Mouse (Mus musculus) CH12.LX (cell line): ENCODE measurements around the gene Usp36. TPM values are rescaled to one million over a fixed set of nuclear protein-coding genes. Genes with fewer than 3 reads are reported as not detected.

Experiments
- DNase-seq: peaks from one replicate; pipeline ENCODE4 v3.0.0-alpha.2; 2013; ENCODE audit errors: extremely low read depth
- H3K27ac ChIP-seq: 2 replicates; pipeline ENCODE4 v1.5.1; 2012; ENCODE audit warnings: low read depth, mild to moderate bottlenecking, control low read depth, moderate library complexity; ENCODE audit not compliant: insufficient read depth
- H3K27me3 ChIP-seq: replicated peaks from 2 replicates; pipeline ENCODE3; 2012; ENCODE audit warnings: inconsistent platforms
- H3K36me3 ChIP-seq, 2 experiments: replicated peaks in 1 of 2; 2 replicates each; pipeline versions ENCODE3 to v1.6.1; 2012; ENCODE audit warnings: inconsistent platforms in 1 of 2, low read length in 1 of 2, mild to moderate bottlenecking in 1 of 2, mixed read lengths in 1 of 2, moderate library complexity in 1 of 2; ENCODE audit not compliant: control insufficient read depth in 1 of 2, insufficient read depth in 1 of 2
- H3K4me1 ChIP-seq, 2 experiments: 2 replicates each; pipeline ENCODE4 v1.6.1; 2012; ENCODE audit warnings: inconsistent platforms in 1 of 2, moderate library complexity in 1 of 2; ENCODE audit not compliant: insufficient read depth in 2 of 2, control insufficient read depth in 1 of 2
- H3K4me2 ChIP-seq: 2 replicates; pipeline ENCODE4 v1.6.1; 2012; ENCODE audit warnings: low read depth, mild to moderate bottlenecking, control low read depth; ENCODE audit not compliant: poor library complexity, insufficient read depth, severe bottlenecking
- H3K4me3 ChIP-seq, 3 experiments: fragments of 150-350 bp in 1 of 3; sonication (generic) in 1 of 3; replicated peaks in 1 of 3; 2 replicates each; pipeline versions ENCODE3 to v1.5.1; 2011 to 2012; ENCODE audit warnings: low read depth in 2 of 3, low read length in 2 of 3, mild to moderate bottlenecking in 2 of 3, moderate library complexity in 2 of 3, control low read depth in 1 of 3, improper control_type of control experiment in 1 of 3, inconsistent platforms in 1 of 3, mixed read lengths in 1 of 3; ENCODE audit not compliant: poor library complexity in 1 of 3
- H3K79me2 ChIP-seq: replicated peaks from 2 replicates; pipeline ENCODE4 v1.6.1; 2012; ENCODE audit warnings: mild to moderate bottlenecking, moderate library complexity; ENCODE audit not compliant: control insufficient read depth, poor library complexity, insufficient read depth, severe bottlenecking; ENCODE audit errors: extremely low read depth
- H3K9ac ChIP-seq: 2 replicates; pipeline ENCODE4 v1.6.1; 2012; ENCODE audit warnings: low read depth, mild to moderate bottlenecking, control low read depth, moderate library complexity; ENCODE audit not compliant: insufficient read depth
- H3K9me3 ChIP-seq: replicated peaks from 2 replicates; pipeline ENCODE3; 2012; ENCODE audit warnings: low read length, inconsistent platforms, mixed read lengths
- CHD2 ChIP-seq: IDR thresholded peaks from 2 replicates; pipeline ENCODE4 v1.6.1; 2011; ENCODE audit warnings: low read length, improper control_type of control experiment
- E2F4 ChIP-seq: IDR thresholded peaks from 2 replicates; pipeline ENCODE4 v1.6.1; 2011; ENCODE audit warnings: low read depth, low read length, improper control_type of control experiment; ENCODE audit not compliant: insufficient replicate concordance
- ELF1 ChIP-seq: IDR thresholded peaks from 2 replicates; pipeline ENCODE4 v1.6.1; 2014; ENCODE audit warnings: low read depth, mild to moderate bottlenecking, inconsistent platforms, low read length, improper control_type of control experiment
- EP300 ChIP-seq: IDR thresholded peaks from 2 replicates; pipeline ENCODE4 v1.6.1; 2011; ENCODE audit warnings: low read length, improper control_type of control experiment
- ETS1 ChIP-seq: conservative IDR thresholded peaks from 2 replicates; pipeline ENCODE4 v1.6.1; 2012; ENCODE audit warnings: low read depth, mild to moderate bottlenecking, inconsistent platforms, low read length, improper control_type of control experiment, moderate library complexity
- GABPA ChIP-seq: IDR thresholded peaks from 2 replicates; pipeline ENCODE4 v1.6.1; 2012; ENCODE audit warnings: low read depth, low read length, improper control_type of control experiment, inconsistent platforms; ENCODE audit not compliant: insufficient replicate concordance
- HCFC1 ChIP-seq: IDR thresholded peaks from 2 replicates; pipeline ENCODE4 v1.6.1; 2012; ENCODE audit warnings: low read depth, mild to moderate bottlenecking, inconsistent platforms, low read length, improper control_type of control experiment
- IRF4 ChIP-seq: IDR thresholded peaks from 2 replicates; pipeline ENCODE4 v1.6.1; 2014; ENCODE audit warnings: low read depth, mild to moderate bottlenecking, inconsistent platforms, low read length, improper control_type of control experiment
- MAFK ChIP-seq: IDR thresholded peaks from 2 replicates; pipeline ENCODE4 v1.6.1; 2011; ENCODE audit warnings: low read length, improper control_type of control experiment; ENCODE audit not compliant: insufficient replicate concordance
- MAX ChIP-seq: IDR thresholded peaks from 2 replicates; pipeline ENCODE4 v1.6.1; 2011; ENCODE audit warnings: low read length, improper control_type of control experiment
- MAZ ChIP-seq: IDR thresholded peaks from 2 replicates; pipeline ENCODE4 v1.6.1; 2012; ENCODE audit warnings: low read depth, mild to moderate bottlenecking, inconsistent platforms, low read length, improper control_type of control experiment, moderate library complexity
- MXI1 ChIP-seq: IDR thresholded peaks from 2 replicates; pipeline ENCODE4 v1.6.1; 2011; ENCODE audit warnings: mild to moderate bottlenecking, low read depth, low read length, improper control_type of control experiment
- MYC ChIP-seq: IDR thresholded peaks from 2 replicates; pipeline ENCODE4 v1.6.1; 2011; ENCODE audit warnings: low read depth, mild to moderate bottlenecking, improper control_type of control experiment, low read length
- POLR2A ChIP-seq: IDR thresholded peaks from 2 replicates; pipeline ENCODE4 v1.6.1; 2011; ENCODE audit warnings: low read depth, mild to moderate bottlenecking, improper control_type of control experiment, low read length
- RAD21 ChIP-seq: IDR thresholded peaks from 2 replicates; pipeline ENCODE4 v1.6.1; 2011; ENCODE audit warnings: low read depth, mild to moderate bottlenecking, low read length, improper control_type of control experiment, moderate library complexity
- SIN3A ChIP-seq: IDR thresholded peaks from 2 replicates; pipeline ENCODE4 v1.6.1; 2012; ENCODE audit warnings: low read length, improper control_type of control experiment, inconsistent platforms
- TBP ChIP-seq: conservative IDR thresholded peaks from 2 replicates; pipeline ENCODE4 v1.6.1; 2011; ENCODE audit warnings: low read depth, low read length, improper control_type of control experiment
- TCF12 ChIP-seq: IDR thresholded peaks from 2 replicates; pipeline ENCODE4 v1.6.1; 2014; ENCODE audit warnings: low read depth, mild to moderate bottlenecking, inconsistent platforms, low read length, improper control_type of control experiment
- USF1 ChIP-seq: IDR thresholded peaks from 2 replicates; pipeline ENCODE4 v1.6.1; 2014; ENCODE audit warnings: low read depth, mild to moderate bottlenecking, inconsistent platforms, low read length, improper control_type of control experiment
- USF2 ChIP-seq: conservative IDR thresholded peaks from 2 replicates; pipeline ENCODE4 v1.6.1; 2011; ENCODE audit warnings: low read depth, low read length, improper control_type of control experiment
- ZC3H11A ChIP-seq: IDR thresholded peaks from 2 replicates; pipeline ENCODE4 v1.6.1; 2012; ENCODE audit warnings: low read depth, mild to moderate bottlenecking, inconsistent platforms, low read length, improper control_type of control experiment
- ZMIZ1 ChIP-seq: IDR thresholded peaks from 2 replicates; pipeline ENCODE4 v1.6.1; 2012; ENCODE audit warnings: low read depth, mild to moderate bottlenecking, inconsistent platforms, low read length, improper control_type of control experiment
- ZNF384 ChIP-seq: IDR thresholded peaks from 2 replicates; pipeline ENCODE4 v1.6.1; 2012; ENCODE audit warnings: low read depth, low read length, improper control_type of control experiment, inconsistent platforms
- dilution Hi-C: fragments of 300-500 bp; cut with MboI; formaldehyde crosslinking; loops from 2 replicates; pipeline ENCODE4 v1.14.3; 2020; ENCODE audit warnings: low sequenced_read_pairs; ENCODE audit not compliant: extremely low pct_unique_long_range_greater_than_20kb, extremely low pct_ligation_motif_present
- in situ Hi-C: fragments of 300-500 bp; cut with MboI; formaldehyde crosslinking; loops from 3 replicates; pipeline ENCODE4 v1.14.3; 2019; ENCODE audit warnings: low sequenced_read_pairs, low pct_ligation_motif_present, low pct_unique_long_range_greater_than_20kb, mixed read lengths
- polyA plus RNA-seq: library from polyadenylated mRNA; unstranded; fragments of >175 nt; gene quantifications from 2 replicates; pipeline ENCODE4 v1.2.1, GENCODE M21; 2012; ENCODE audit warnings: low read depth; ENCODE audit not compliant: insufficient read length
- total RNA-seq, 2 experiments: library from RNA; depleted of rRNA; stranded (reverse); fragments of 300-350 nt in 1 of 2; fragments of >200 nt in 1 of 2; gene quantifications; 2 replicates each; pipeline ENCODE4 v1.2.3; 2012 to 2014

The Usp36 gene
- total and polyA plus RNA-seq, 3 experiments, result 10.7 to 42.6 (median 19.5) TPM

DNA sequence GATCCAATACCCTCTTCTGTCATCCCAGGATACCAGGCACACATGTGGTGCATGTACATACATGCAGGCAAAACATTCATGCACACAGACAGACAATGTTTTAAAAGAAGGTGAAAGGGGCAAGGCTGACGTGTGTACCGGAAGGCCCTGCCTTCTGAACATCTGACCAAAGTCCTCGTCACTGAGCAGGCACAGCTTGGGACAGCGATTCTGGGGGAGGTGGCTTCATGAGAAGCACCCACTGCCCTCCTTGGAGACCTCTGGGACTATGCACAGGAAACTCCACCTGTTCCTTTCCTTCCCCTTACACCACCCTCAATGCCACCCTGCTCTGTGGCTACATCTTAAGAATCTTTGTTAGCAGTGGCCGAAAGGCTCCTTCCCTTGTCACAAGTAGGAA, 79.1 kb downstream of the Usp36 start:
- peak overlapping the region; percentile 89 for H3K4me2 ChIP-seq
- peak overlapping the region; percentile 98 for H3K27ac ChIP-seq
- no peaks in the 10 kb centered on the region for H3K9me3 ChIP-seq
- DNase-seq, result peak; percentile 74
- TF ChIP-seq MAX (peak; percentile 52; the same call in 1 of the 2 replicates), ELF1 (peak; percentile 67), EP300 (no peak; the same call in 1 of the 2 replicates), CHD2 (no peak), TBP (0 out of 2 replicates have a peak, but pooled peaks have one; percentile 25), POLR2A (peak; percentile 40), MAZ (no peak), ZMIZ1 (no peak), ETS1 (peak; percentile 62), IRF4 (no peak; the same call in 1 of the 2 replicates), ZNF384 (no peak), E2F4 (no peak), ZC3H11A (no peak), TCF12 (peak; percentile 44; the same call in 1 of the 2 replicates), GABPA (no peak), USF1 (peak; percentile 8; the same call in 1 of the 2 replicates), USF2 (no peak), SIN3A (0 out of 2 replicates have a peak, but pooled peaks have one; percentile 21), HCFC1 (no peak; the same call in 1 of the 2 replicates), RAD21 (no peak), MYC (no peak), MXI1 (0 out of 2 replicates have a peak, but pooled peaks have one; percentile 30), MAFK (no peak)
- TF ChIP-seq, all 38 proteins: peak for 9
- dilution Hi-C loops, result no loop called here
- peaks cover 7 to 56% of the 10 kb centered on the region in 2 experiments for H3K36me3 ChIP-seq
- H3K9ac ChIP-seq, result peak overlapping the region; percentile 86
- peaks cover 48 to 82% of the 10 kb centered on the region in 2 experiments for H3K4me1 ChIP-seq
- in situ Hi-C loops, result loop anchor here (10.0 kb wide), 1 partner anchor 346 kb away; the partner anchor contains the start of gene Tmem235
- H3K79me2 ChIP-seq, result peaks cover 56% of the 10 kb centered on the region
- peak overlapping the region; percentile 61 to 71 (median 69) for H3K4me3 ChIP-seq
- H3K27me3 ChIP-seq, result no peaks in the 10 kb centered on the region
